ENCODE assay signal across 8 mouse cellular contexts in genomic region chr1:180333588-180333987, GRCm38 (mm10). TPM values are rescaled to one million over a fixed set of nuclear protein-coding genes. Genes with fewer than 3 reads are reported as not detected.
DNase-seq lines count a peak whose midpoint lies in the region; ATAC-seq and TF ChIP-seq lines count a peak whose summit lies in the region.

No protein-coding gene starts in this region.

- peak overlapping the region; percentile 82 for H3K4me2 ChIP-seq in intestine, embryonic 14.5 days (ENCODE audit: low read length)
- peak overlapping the region; percentile 99 for H3K4me2 ChIP-seq in midbrain, postnatal 0 days (ENCODE audit: low read depth, low read length, poor library complexity, severe bottlenecking)

- H3K4me3 ChIP-seq in intestine, embryonic 14.5 days (ENCODE audit: low read depth, low read length): 0 out of 2 replicates have a peak overlapping the region, but pooled peaks have one; percentile 83
- H3K4me3 ChIP-seq in midbrain, postnatal 0 days (ENCODE audit: low read depth, low read length): no peak overlapping the region; the same call in 1 of the 2 replicates

- intact Hi-C loops in left cerebral cortex, postnatal 4 days (cut with DNase I): loop anchor here (5.0 kb wide), 1 partner anchor 34 kb away; no protein-coding TSS in a partner anchor
- intact Hi-C loops in left cerebral cortex, postnatal 14 days (cut with DNase I): loop anchor here (5.0 kb wide), 4 partner anchors 34 to 74 kb away; no protein-coding TSS in a partner anchor

- H3K4me1 ChIP-seq in intestine, embryonic 14.5 days (replicated peaks; ENCODE audit: control insufficient read depth, insufficient read depth, low read length): peaks cover 37% of the 10 kb centered on the region
- peaks cover 10% of the 10 kb centered on the region; the same call in 1 of the 2 replicates for H3K4me1 ChIP-seq in midbrain, postnatal 0 days (ENCODE audit: insufficient read depth, low read length)

- WGBS in intestine, embryonic 14.5 days: 54% methylated on average over 6 of the region's 6 CpGs
- 44% methylated on average over 6 of the region's 6 CpGs for WGBS in midbrain, postnatal 0 days

- DNase-seq in left cerebral cortex, postnatal 4 days: peak; percentile 26
- DNase-seq in left cerebral cortex, postnatal 14 days (ENCODE audit: low spot score in 2 of 2): no peak
- DNase-seq in heart, adult 9 months (ENCODE audit: low spot score in 2 of 2): peak; percentile 61 to 78
- DNase-seq in intestine, embryonic 14.5 days (ENCODE audit: low spot score): no peak
- no peak for DNase-seq in midbrain, postnatal 0 days (ENCODE audit: low spot score)
- DNase-seq in testis, postnatal 14 days (ENCODE audit: low spot score): no peak
- DNase-seq in adrenal gland, postnatal 25 days: no peak
- DNase-seq in retina, embryonic 14.5 days (ENCODE audit: low spot score): no peak

- no peak for ATAC-seq in intestine, embryonic 14.5 days (replicated peaks; ENCODE audit: low FRiP score, low TSS enrichment, low read depth)
- ATAC-seq in midbrain, postnatal 0 days (ENCODE audit: low FRiP score): no peak

- no peaks in the 10 kb centered on the region for H3K9me3 ChIP-seq in intestine, embryonic 14.5 days (ENCODE audit: control insufficient read depth, low read length)
- no peaks in the 10 kb centered on the region for H3K9me3 ChIP-seq in midbrain, postnatal 0 days (ENCODE audit: low read length)

- H3K27me3 ChIP-seq in intestine, embryonic 14.5 days (replicated peaks; ENCODE audit: control insufficient read depth, insufficient read depth, low read length): no peaks in the 10 kb centered on the region
- H3K27me3 ChIP-seq in midbrain, postnatal 0 days (ENCODE audit: insufficient read depth, low read length): 0 out of 2 replicates have a peak, but pooled peaks cover 10% of the 10 kb centered on the region

- H3K27ac ChIP-seq in intestine, embryonic 14.5 days (ENCODE audit: low read depth): no peak overlapping the region
- no peak overlapping the region for H3K27ac ChIP-seq in midbrain, postnatal 0 days (ENCODE audit: low read depth, low read length)

- no peak for TF ChIP-seq CTCF in midbrain, postnatal 0 days (IDR thresholded peaks at IDR 0.05)

- H3K9ac ChIP-seq in intestine, embryonic 14.5 days (ENCODE audit: low read length): no peak overlapping the region
- H3K9ac ChIP-seq in midbrain, postnatal 0 days (replicated peaks; ENCODE audit: low read length, poor library complexity, severe bottlenecking): no peak overlapping the region

- H3K36me3 ChIP-seq in intestine, embryonic 14.5 days (ENCODE audit: control insufficient read depth, insufficient read depth, low read length): peaks cover 22% of the 10 kb centered on the region
- no peaks in the 10 kb centered on the region for H3K36me3 ChIP-seq in midbrain, postnatal 0 days (ENCODE audit: insufficient read depth, low read length)

RNA-seq across cellular contexts. Expression of gene Itpkb, which starts 3.3 kb away (rescaled TPM):
- total RNA-seq in left cerebral cortex, postnatal 4 days (2021): 10 to 100 TPM; 12.1 to 12.3 TPM
- 10 to 100 TPM; 14.0 to 14.3 TPM for total RNA-seq in left cerebral cortex, postnatal 14 days (2021)
- polyA plus RNA-seq in intestine, embryonic 14.5 days (2014; fragmentation: Nextera tagmentation; extraction: Ambion mirVana): 6.7 and 8.3 TPM in 2 replicates
- total RNA-seq in midbrain, postnatal 0 days (2014; rRNA removed): 12.2 and 13.9 TPM in 2 replicates
- polyA plus RNA-seq in midbrain, postnatal 0 days (2015; fragmentation: Nextera tagmentation; extraction: Ambion mirVana): 2.0 and 2.2 TPM in 2 replicates
- total RNA-seq in adrenal gland, postnatal 25 days (2021): 57.7 and 71.2 TPM in 2 replicates

Comparison
In these comparisons a context has a peak if more than half of its experiments do, and no peak if none do; other contexts are left out.
1. DNase-seq: peak in left cerebral cortex, postnatal 4 days (single experiment) and heart, adult 9 months (2 of 2); none in left cerebral cortex, postnatal 14 days (0 of 2), intestine, embryonic 14.5 days (single experiment), midbrain, postnatal 0 days (single experiment), testis, postnatal 14 days (single experiment), adrenal gland, postnatal 25 days (single experiment) and retina, embryonic 14.5 days (single experiment).